Mouse (Mus musculus) ES-E14 (cell line): ENCODE measurements around the gene Carns1. TPM values are rescaled to one million over a fixed set of nuclear protein-coding genes. Genes with fewer than 3 reads are reported as not detected.
"Not testable (repeated sequence)": the region's sequence is repeated elsewhere in the genome, so short reads cannot be mapped to it uniquely, and the experiment has no call there.

Source experiments
- DNase-seq: peaks from one replicate; pipeline ENCODE4 v3.0.0-alpha.2; 2013; ENCODE audit warnings: low read depth, low spot score
- H3K27ac ChIP-seq: 2 replicates; pipeline ENCODE4 v1.5.1; 2012; ENCODE audit warnings: low read depth, mild to moderate bottlenecking, low read length, moderate library complexity, mixed read lengths; ENCODE audit not compliant: poor library complexity, insufficient read depth, severe bottlenecking
- H3K36me3 ChIP-seq: 2 replicates; pipeline ENCODE4 v1.6.1; 2012; ENCODE audit warnings: mild to moderate bottlenecking, low read length, moderate library complexity, mixed read lengths; ENCODE audit not compliant: control insufficient read depth, poor library complexity, insufficient read depth, severe bottlenecking
- H3K4me1 ChIP-seq, 2 experiments: fragments of 150-350 bp in 1 of 2; sonication (generic) in 1 of 2; 2 replicates each; pipeline ENCODE4 v1.6.1; 2012; ENCODE audit warnings: low read length in 2 of 2, mild to moderate bottlenecking in 1 of 2, mixed read lengths in 1 of 2; ENCODE audit not compliant: control insufficient read depth in 2 of 2, insufficient read depth in 2 of 2, poor library complexity in 1 of 2
- H3K4me3 ChIP-seq, 2 experiments: fragments of 150-350 bp in 1 of 2; sonication (generic) in 1 of 2; 2 replicates each; pipeline ENCODE4 v1.5.1; 2012; ENCODE audit warnings: low read length in 2 of 2, low read depth in 1 of 2, mild to moderate bottlenecking in 1 of 2, mixed read lengths in 1 of 2; ENCODE audit not compliant: insufficient read depth in 1 of 2, poor library complexity in 1 of 2, severe bottlenecking in 1 of 2
- H3K9ac ChIP-seq: 2 replicates; pipeline ENCODE4 v1.6.1; 2012; ENCODE audit warnings: low read depth, mild to moderate bottlenecking, low read length, mixed read lengths; ENCODE audit not compliant: poor library complexity, insufficient read depth, severe bottlenecking
- H3K9me3 ChIP-seq: fragments of 150-350 bp; sonication (generic); 2 replicates; pipeline ENCODE4 v1.6.1; 2012; ENCODE audit warnings: low read depth, mild to moderate bottlenecking, low read length; ENCODE audit not compliant: control insufficient read depth, insufficient read depth
- CHD2 ChIP-seq: IDR thresholded peaks from 2 replicates; pipeline ENCODE4 v1.6.1; 2014; ENCODE audit warnings: mild to moderate bottlenecking, low read depth, low read length, inconsistent platforms
- HCFC1 ChIP-seq: IDR thresholded peaks from 2 replicates; pipeline ENCODE4 v1.6.1; 2012; ENCODE audit warnings: low read length, inconsistent platforms, borderline replicate concordance; ENCODE audit not compliant: insufficient read depth
- MAFK ChIP-seq: IDR thresholded peaks from 2 replicates; pipeline ENCODE4 v1.6.1; 2014; ENCODE audit warnings: mild to moderate bottlenecking, low read depth, low read length, inconsistent platforms; ENCODE audit not compliant: insufficient read depth
- ZC3H11A ChIP-seq: IDR thresholded peaks from 2 replicates; pipeline ENCODE4 v1.6.1; 2012; ENCODE audit warnings: low read depth, mild to moderate bottlenecking, inconsistent platforms, low read length, borderline replicate concordance
- ZNF384 ChIP-seq: IDR thresholded peaks from 2 replicates; pipeline ENCODE4 v1.6.1; 2012; ENCODE audit warnings: low read depth, low read length, inconsistent platforms
- in situ Hi-C, 2 experiments: fragments of 600-800 bp; cut with MboI; formaldehyde crosslinking; loops; one replicate each; pipeline ENCODE4 v1.15.1; 2025; ENCODE audit warnings: low sequenced_read_pairs in 2 of 2, inconsistent platforms in 1 of 2; ENCODE audit not compliant: unreplicated experiment in 2 of 2
- total RNA-seq: library from RNA; depleted of rRNA; stranded (reverse); fragments of 300-350 nt; gene quantifications from 2 replicates; pipeline ENCODE4 v1.2.3, GENCODE M21; 2012

The Carns1 gene
- total RNA-seq, 1 experiment: 2.3 TPM

- no peak within 1 kb of the TSS for H3K27ac ChIP-seq
- in situ Hi-C loops: no loop called here
- H3K4me1 ChIP-seq: peaks cover 0 to 3% of the 10 kb centered on the region in 2 experiments; a peak in 2 of 4 replicates
- peaks cover 9% of the 10 kb centered on the region; the same call in 1 of the 2 replicates for H3K36me3 ChIP-seq
- no peaks in the 10 kb centered on the region for H3K9me3 ChIP-seq
- DNase-seq: peak; percentile 93
- H3K9ac ChIP-seq: peak within 1 kb of the TSS; percentile 94
- H3K4me3 ChIP-seq: peak within 1 kb of the TSS; percentile 79 to 90
- TF ChIP-seq HCFC1 (peak; percentile 82), ZC3H11A (no peak), CHD2 (peak; percentile 98)
Measured at GRCm38 (mm10) chr19:4125741-4126696, 49.3 kb downstream of the Carns1 start, which contains the start of gene Aip. TSS of gene Aip (minus strand) at chr19:4125858.

- Histone ChIP-seq H3K9ac (peak overlapping the region; percentile 63), H3K4me3 (peak overlapping the region in 1 of 2 experiments; percentile 34; a peak in 1 of 4 replicates)
- H3K4me1 ChIP-seq, H3K9me3 ChIP-seq, in situ Hi-C loops, H3K36me3 ChIP-seq, DNase-seq, H3K27ac ChIP-seq: not testable (repeated sequence)
Measured at GRCm38 (mm10) chr19:4125268-4125667, 50.0 kb downstream of the Carns1 start.

GRCm38 (mm10) chr19:4124432-4124831 is 50.8 kb downstream of the Carns1 start:
- TF ChIP-seq ZNF384 (no peak), CHD2 (no peak), ZC3H11A (no peak), HCFC1 (no peak)
- no peak for DNase-seq
- peaks cover 0 to 7% of the 10 kb centered on the region in 2 experiments; a peak in 1 of 4 replicates for H3K4me1 ChIP-seq
- in situ Hi-C loops: no loop called here
- no peak overlapping the region for H3K27ac ChIP-seq
- no peak overlapping the region for H3K9ac ChIP-seq
- no peaks in the 10 kb centered on the region for H3K9me3 ChIP-seq
- peaks cover 9% of the 10 kb centered on the region; the same call in 1 of the 2 replicates for H3K36me3 ChIP-seq
- no peak overlapping the region for H3K4me3 ChIP-seq

GRCm38 (mm10) chr19:4122411-4123370 is 52.6 kb downstream of the Carns1 start:
- H3K9me3 ChIP-seq: no peaks in the 10 kb centered on the region
- no peak for DNase-seq
- H3K4me1 ChIP-seq: peaks cover 0 to 7% of the 10 kb centered on the region in 2 experiments; a peak in 1 of 4 replicates
- no peak for TF ChIP-seq CHD2
- TF ChIP-seq ZNF384: no peak
- peak; percentile 79 for TF ChIP-seq MAFK
- no peak for TF ChIP-seq ZC3H11A
- no peak for TF ChIP-seq HCFC1
- no peak overlapping the region for H3K9ac ChIP-seq
- no peak overlapping the region for H3K27ac ChIP-seq
- H3K4me3 ChIP-seq: no peak overlapping the region
- peaks cover 2% of the 10 kb centered on the region; the same call in 1 of the 2 replicates for H3K36me3 ChIP-seq
- in situ Hi-C loops: no loop called here

- H3K9me3 ChIP-seq, H3K36me3 ChIP-seq, DNase-seq, H3K27ac ChIP-seq, H3K4me1 ChIP-seq, H3K9ac ChIP-seq, in situ Hi-C loops: not testable (repeated sequence)
- H3K4me3 ChIP-seq: peak overlapping the region in 1 of 2 experiments; percentile 45; a peak in 1 of 4 replicates
Measured at GRCm38 (mm10) chr19:4121896-4122295, 53.4 kb downstream of the Carns1 start.
